Mouse (Mus musculus): ENCODE measurements at regions not wholly inside any gene's neighbourhood (a gene's known extent, or its start where the extent isn't known, plus 50 kb on each side); places are given as distances from the start of the nearest gene placed in this dataset.

DNA sequence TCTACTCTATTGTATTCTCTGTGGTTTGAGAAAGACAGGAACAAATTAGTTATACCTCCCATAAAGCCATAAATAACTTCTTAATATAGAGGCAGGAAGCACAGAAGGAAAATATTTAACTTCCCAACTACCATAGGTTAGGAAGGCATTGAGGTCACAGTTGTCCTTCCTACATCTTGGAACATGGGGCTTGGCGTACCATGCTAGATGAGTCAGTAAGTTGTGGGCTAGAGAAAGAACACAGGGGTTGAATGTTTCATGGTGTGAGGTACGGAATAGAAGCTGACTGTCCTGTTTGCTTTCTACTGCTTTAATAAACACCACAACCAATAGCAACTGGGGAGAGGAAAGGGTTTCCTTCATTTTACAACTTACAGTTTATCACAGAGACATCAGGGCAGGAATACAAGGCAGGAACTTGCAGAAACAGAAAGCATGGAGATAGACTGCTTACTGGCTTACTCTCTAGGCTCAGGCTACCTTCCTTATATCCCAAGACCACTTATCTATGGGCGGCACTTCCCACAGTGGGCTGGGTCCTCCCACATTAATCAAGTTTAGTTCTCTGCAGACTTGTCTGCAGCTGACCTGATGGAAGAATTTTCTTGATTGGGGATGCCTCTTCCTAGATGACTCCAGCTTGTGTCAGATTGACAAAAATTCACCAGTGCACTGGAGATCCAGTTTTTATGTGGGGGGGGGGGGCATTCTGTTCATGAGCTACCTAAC lies 82.3 kb upstream of the Tet2 start:
- Histone ChIP-seq H3K27ac (ENCODE audit: control insufficient read depth, insufficient read depth, low read length) (no peak overlapping the region), H3K27me3 (ENCODE audit: control insufficient read depth, insufficient read depth, low read length) (no peaks in the 10 kb centered on the region), H3K4me3 (ENCODE audit: control insufficient read depth, insufficient read depth, low read length) (no peak overlapping the region), H3K36me3 (ENCODE audit: control insufficient read depth, insufficient read depth, low read length) (no peaks in the 10 kb centered on the region), H3K4me1 (replicated peaks; ENCODE audit: control insufficient read depth, insufficient read depth, low read length) (no peaks in the 10 kb centered on the region)
- TF ChIP-seq CTCF (IDR thresholded peaks at IDR 0.05; ENCODE audit: borderline replicate concordance, control insufficient read depth, extremely low read depth, insufficient read depth, low read length, poor library complexity) = no peak
- no peak for TF ChIP-seq POLR2A (IDR thresholded peaks at IDR 0.05; ENCODE audit: control insufficient read depth, extremely low read depth, insufficient read depth, low read length, poor library complexity)
- WGBS = 96% methylated on average over 3 of the region's 3 CpGs
- no peak for DNase-seq

GRCm38 (mm10) chr3:133634306-133634705 lies 89.4 kb upstream of the Tet2 start:
- H3K36me3 ChIP-seq (ENCODE audit: control insufficient read depth, insufficient read depth, low read length) = no peaks in the 10 kb centered on the region
- H3K4me1 ChIP-seq (replicated peaks; ENCODE audit: control insufficient read depth, insufficient read depth, low read length) = no peaks in the 10 kb centered on the region
- H3K27ac ChIP-seq (ENCODE audit: control insufficient read depth, insufficient read depth, low read length) = no peak overlapping the region
- H3K27me3 ChIP-seq (ENCODE audit: control insufficient read depth, insufficient read depth, low read length) = no peaks in the 10 kb centered on the region
- no peak for DNase-seq
- TF ChIP-seq CTCF (IDR thresholded peaks at IDR 0.05; ENCODE audit: borderline replicate concordance, control insufficient read depth, extremely low read depth, insufficient read depth, low read length, poor library complexity) (no peak), POLR2A (IDR thresholded peaks at IDR 0.05; ENCODE audit: control insufficient read depth, extremely low read depth, insufficient read depth, low read length, poor library complexity) (no peak)
- 96% methylated on average over 5 of the region's 5 CpGs for WGBS
- H3K4me3 ChIP-seq (ENCODE audit: control insufficient read depth, insufficient read depth, low read length) = no peak overlapping the region

GRCm38 (mm10) chr3:133645604-133646003 lies 100.7 kb upstream of the Tet2 start:
- DNase-seq = no peak
- 100% methylated on average over 1 of the region's 1 CpGs for WGBS
- H3K27ac ChIP-seq (ENCODE audit: control insufficient read depth, insufficient read depth, low read length) = no peak overlapping the region
- H3K4me3 ChIP-seq (ENCODE audit: control insufficient read depth, insufficient read depth, low read length) = no peak overlapping the region
- TF ChIP-seq POLR2A (IDR thresholded peaks at IDR 0.05; ENCODE audit: control insufficient read depth, extremely low read depth, insufficient read depth, low read length, poor library complexity) (no peak), CTCF (IDR thresholded peaks at IDR 0.05; ENCODE audit: borderline replicate concordance, control insufficient read depth, extremely low read depth, insufficient read depth, low read length, poor library complexity) (no peak)
- no peaks in the 10 kb centered on the region for H3K27me3 ChIP-seq (ENCODE audit: control insufficient read depth, insufficient read depth, low read length)
- H3K36me3 ChIP-seq (ENCODE audit: control insufficient read depth, insufficient read depth, low read length) = no peaks in the 10 kb centered on the region
- H3K4me1 ChIP-seq (replicated peaks; ENCODE audit: control insufficient read depth, insufficient read depth, low read length) = no peaks in the 10 kb centered on the region

- WGBS = 93% methylated on average over 7 of the region's 7 CpGs
These were observed 101.6 kb upstream of the Tet2 start for GRCm38 (mm10) chr3:133646449-133647059.

DNA sequence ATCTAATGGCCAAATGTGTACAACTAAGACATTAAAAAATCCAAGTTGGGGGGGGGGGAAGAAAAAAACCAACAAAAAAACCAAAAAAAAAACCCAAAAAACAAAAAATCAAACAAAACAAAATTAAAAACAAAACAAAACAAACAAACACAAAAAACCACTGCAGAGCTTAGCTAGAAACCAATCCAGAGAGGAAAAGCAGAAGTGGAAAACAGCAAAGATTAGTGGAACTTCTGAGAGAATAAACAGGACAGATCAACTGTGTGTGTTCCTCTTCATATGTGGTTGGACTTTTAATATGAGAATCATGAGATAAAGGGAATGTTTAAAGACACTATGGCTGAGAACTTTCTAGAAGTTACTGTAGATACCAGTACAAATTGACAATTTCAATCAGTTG lies 105.1 kb upstream of the Tet2 start:
- DNase-seq = no peak
- no peaks in the 10 kb centered on the region for H3K36me3 ChIP-seq (ENCODE audit: control insufficient read depth, insufficient read depth, low read length)
- no peak for TF ChIP-seq POLR2A (IDR thresholded peaks at IDR 0.05; ENCODE audit: control insufficient read depth, extremely low read depth, insufficient read depth, low read length, poor library complexity)
- no peak for TF ChIP-seq CTCF (IDR thresholded peaks at IDR 0.05; ENCODE audit: borderline replicate concordance, control insufficient read depth, extremely low read depth, insufficient read depth, low read length, poor library complexity)

More at GRCm38 (mm10) chr3:133646449-133647059, 101.6 kb upstream of the Tet2 start:
- H3K4me1 ChIP-seq (replicated peaks; ENCODE audit: control insufficient read depth, insufficient read depth, low read length) = no peaks in the 10 kb centered on the region
- H3K4me3 ChIP-seq (ENCODE audit: control insufficient read depth, insufficient read depth, low read length) = no peak overlapping the region
- TF ChIP-seq CTCF (IDR thresholded peaks at IDR 0.05; ENCODE audit: borderline replicate concordance, control insufficient read depth, extremely low read depth, insufficient read depth, low read length, poor library complexity) (no peak), POLR2A (IDR thresholded peaks at IDR 0.05; ENCODE audit: control insufficient read depth, extremely low read depth, insufficient read depth, low read length, poor library complexity) (no peak)
- no peak for DNase-seq
- no peaks in the 10 kb centered on the region for H3K27me3 ChIP-seq (ENCODE audit: control insufficient read depth, insufficient read depth, low read length)
- no peak overlapping the region for H3K27ac ChIP-seq (ENCODE audit: control insufficient read depth, insufficient read depth, low read length)
- H3K36me3 ChIP-seq (ENCODE audit: control insufficient read depth, insufficient read depth, low read length) = no peaks in the 10 kb centered on the region

DNA sequence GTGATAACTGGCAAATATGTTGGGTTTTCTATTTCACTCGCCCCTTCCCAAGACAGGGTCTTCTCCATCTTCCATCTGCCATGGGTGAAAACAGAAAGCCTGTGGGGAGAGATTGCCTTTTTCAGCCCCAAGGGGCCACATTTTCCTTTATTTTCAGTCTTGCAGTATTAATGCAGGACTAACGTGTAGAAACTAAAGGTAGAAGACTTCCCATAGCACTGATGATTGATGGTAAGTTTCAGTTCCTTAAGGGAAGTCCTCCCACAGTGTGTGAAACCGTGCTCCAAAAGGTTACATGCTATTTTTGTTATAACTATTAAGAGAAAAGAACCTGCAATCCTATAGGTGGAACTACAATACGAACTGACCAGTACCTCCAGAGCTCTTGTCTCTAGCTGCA lies 107.1 kb upstream of the Tet2 start:
- DNase-seq = no peak
- Histone ChIP-seq H3K27ac (ENCODE audit: control insufficient read depth, insufficient read depth, low read length) (no peak overlapping the region), H3K4me3 (ENCODE audit: control insufficient read depth, insufficient read depth, low read length) (no peak overlapping the region), H3K36me3 (ENCODE audit: control insufficient read depth, insufficient read depth, low read length) (no peaks in the 10 kb centered on the region), H3K4me1 (replicated peaks; ENCODE audit: control insufficient read depth, insufficient read depth, low read length) (no peaks in the 10 kb centered on the region), H3K27me3 (ENCODE audit: control insufficient read depth, insufficient read depth, low read length) (no peaks in the 10 kb centered on the region)
- TF ChIP-seq POLR2A (IDR thresholded peaks at IDR 0.05; ENCODE audit: control insufficient read depth, extremely low read depth, insufficient read depth, low read length, poor library complexity) = no peak
- no peak for TF ChIP-seq CTCF (IDR thresholded peaks at IDR 0.05; ENCODE audit: borderline replicate concordance, control insufficient read depth, extremely low read depth, insufficient read depth, low read length, poor library complexity)
- WGBS = 67% methylated on average over 4 of the region's 4 CpGs

More for the DNA sequence above, 105.1 kb upstream of the Tet2 start:
- no peaks in the 10 kb centered on the region for H3K27me3 ChIP-seq (ENCODE audit: control insufficient read depth, insufficient read depth, low read length)
- H3K4me1 ChIP-seq (replicated peaks; ENCODE audit: control insufficient read depth, insufficient read depth, low read length) = no peaks in the 10 kb centered on the region
- no peak overlapping the region for H3K27ac ChIP-seq (ENCODE audit: control insufficient read depth, insufficient read depth, low read length)
- H3K4me3 ChIP-seq (ENCODE audit: control insufficient read depth, insufficient read depth, low read length) = no peak overlapping the region

Measured in thymus, adult 2 months (tissue).